Mouse (Mus musculus) spleen, adult 2 months (tissue): ENCODE measurements around the gene Gng7. TPM values are rescaled to one million over a fixed set of nuclear protein-coding genes. Genes with fewer than 3 reads are reported as not detected.
A peak's percentile ranks its signal among the peaks of the same experiment; 100 is the strongest.
"Not testable (repeated sequence)": the region's sequence is repeated elsewhere in the genome, so short reads cannot be mapped to it uniquely, and the experiment has no call there.

Experiments used
- DNase-seq, 2 experiments: peaks; one replicate each; pipeline versions ENCODE4 v3.0.0 to v3.0.0-alpha.2; 2012 to 2021; ENCODE audit warnings: low spot score in 2 of 2, low read depth in 1 of 2
- H3K27ac ChIP-seq: fragments of 200-500 bp; 2 replicates; pipeline ENCODE4 v1.5.1; 2012; ENCODE audit warnings: low read length, inconsistent platforms; ENCODE audit not compliant: insufficient read depth
- H3K27me3 ChIP-seq: fragments of 200-500 bp; 2 replicates; pipeline ENCODE4 v1.6.1; 2012; ENCODE audit warnings: mild to moderate bottlenecking, moderate library complexity, low read length, inconsistent platforms; ENCODE audit not compliant: control insufficient read depth, insufficient read depth
- H3K36me3 ChIP-seq: fragments of 200-500 bp; 2 replicates; pipeline ENCODE4 v1.6.1; 2012; ENCODE audit warnings: mild to moderate bottlenecking, low read length, inconsistent platforms; ENCODE audit not compliant: control insufficient read depth, insufficient read depth
- H3K4me1 ChIP-seq: fragments of 200-500 bp; 2 replicates; pipeline ENCODE4 v1.6.1; 2011; ENCODE audit warnings: inconsistent platforms; ENCODE audit not compliant: control insufficient read depth, insufficient read depth, insufficient read length
- H3K4me3 ChIP-seq: fragments of 200-500 bp; 2 replicates; pipeline ENCODE4 v1.5.1; 2011; ENCODE audit warnings: mild to moderate bottlenecking, inconsistent platforms; ENCODE audit not compliant: insufficient read depth, insufficient read length; ENCODE audit errors: extremely low read depth
- CTCF ChIP-seq: fragments of 200-500 bp; IDR thresholded peaks from 2 replicates; pipeline ENCODE4 v1.5.1; 2011; ENCODE audit warnings: mild to moderate bottlenecking, inconsistent platforms; ENCODE audit not compliant: insufficient read depth, insufficient read length, insufficient replicate concordance; ENCODE audit errors: extremely low read depth
- POLR2A ChIP-seq: fragments of 200-500 bp; IDR thresholded peaks from 2 replicates; pipeline ENCODE4 v1.6.1; 2011; ENCODE audit warnings: low read depth, low read length, inconsistent platforms
- WGBS: fragments of 180-500 bp; shearing (Covaris S2); methylation state at CpG from one replicate; pipeline ENCODE4 v1.1.7; 2018; 5-methylcytosine and 5-hydroxymethylcytosine counted together
- polyA plus RNA-seq: library from polyadenylated mRNA; depleted of rRNA; stranded (reverse); fragments of >200 nt; gene quantifications from 2 replicates; pipeline ENCODE4 v1.2.3, GENCODE M21; 2012

The Gng7 gene
- polyA plus RNA-seq, 1 experiment, result 0.91 TPM

- Histone ChIP-seq H3K27me3 (no peaks in the 10 kb centered on the region), H3K36me3 (peaks cover 10% of the 10 kb centered on the region), H3K4me3 (no peak overlapping the region), H3K27ac (no peak overlapping the region), H3K4me1 (peaks cover 6% of the 10 kb centered on the region; the same call in 1 of the 2 replicates)
- DNase-seq, result no peak
- 86% methylated on average over 6 of the region's 6 CpGs for WGBS
- TF ChIP-seq POLR2A (no peak), CTCF (no peak)
Measured at GRCm38 (mm10) chr10:81055169-81055568, 40.4 kb upstream of the Gng7 start.

- no peak for TF ChIP-seq POLR2A
- no peak for TF ChIP-seq CTCF
Measured at GRCm38 (mm10) chr10:81052577-81052976, 37.8 kb upstream of the Gng7 start.

GRCm38 (mm10) chr10:81051133-81051532 is 36.4 kb upstream of the Gng7 start:
- no peaks in the 10 kb centered on the region for H3K4me1 ChIP-seq
- peaks cover 33% of the 10 kb centered on the region for H3K36me3 ChIP-seq
- TF ChIP-seq POLR2A (no peak), CTCF (no peak)
- H3K27me3 ChIP-seq, result no peaks in the 10 kb centered on the region
- no peak for DNase-seq
- 80% methylated on average over 6 of the region's 6 CpGs for WGBS
- no peak overlapping the region for H3K4me3 ChIP-seq
- H3K27ac ChIP-seq, result no peak overlapping the region

More at GRCm38 (mm10) chr10:81052577-81052976, 37.8 kb upstream of the Gng7 start:
- peaks cover 25% of the 10 kb centered on the region for H3K36me3 ChIP-seq
- no peak for DNase-seq
- WGBS, result 92% methylated on average over 5 of the region's 5 CpGs
- H3K27ac ChIP-seq, result no peak overlapping the region
- no peak overlapping the region for H3K4me3 ChIP-seq
- no peaks in the 10 kb centered on the region for H3K27me3 ChIP-seq
- no peaks in the 10 kb centered on the region; the same call in 1 of the 2 replicates for H3K4me1 ChIP-seq

- 88% methylated on average over 4 of the region's 4 CpGs for WGBS
- Histone ChIP-seq H3K27me3 (no peaks in the 10 kb centered on the region), H3K36me3 (peaks cover 35% of the 10 kb centered on the region), H3K4me3 (no peak overlapping the region), H3K27ac (no peak overlapping the region), H3K4me1 (no peaks in the 10 kb centered on the region)
- no peak for DNase-seq
- TF ChIP-seq CTCF, result no peak
- TF ChIP-seq POLR2A, result no peak
Measured at GRCm38 (mm10) chr10:81050645-81051044, 35.9 kb upstream of the Gng7 start.

GRCm38 (mm10) chr10:81045246-81045645 is 30.5 kb upstream of the Gng7 start:
- H3K27ac ChIP-seq, H3K27me3 ChIP-seq, H3K4me1 ChIP-seq, DNase-seq, H3K4me3 ChIP-seq: not testable (repeated sequence)
- WGBS, result 93% methylated on average over 14 of the region's 14 CpGs
- H3K36me3 ChIP-seq, result peaks cover 40% of the 10 kb centered on the region

- no peak overlapping the region for H3K4me3 ChIP-seq
- no peaks in the 10 kb centered on the region for H3K4me1 ChIP-seq
- DNase-seq, result peak; percentile 41 to 68
- peak; percentile 87 for TF ChIP-seq CTCF
- TF ChIP-seq POLR2A, result no peak
- WGBS, result 28% methylated on average over 13 of the region's 13 CpGs
- no peaks in the 10 kb centered on the region for H3K27me3 ChIP-seq
- H3K36me3 ChIP-seq, result peaks cover 21% of the 10 kb centered on the region
- H3K27ac ChIP-seq, result no peak overlapping the region
Measured at GRCm38 (mm10) chr10:81041458-81042175, 26.9 kb upstream of the Gng7 start.

GRCm38 (mm10) chr10:81036988-81037580 is 22.3 kb upstream of the Gng7 start, which contains the start of gene Slc39a3:
TSS of gene Slc39a3 (minus strand) at chr10:81037426.
- under 1% methylated on average over 35 of the region's 35 CpGs for WGBS
- TF ChIP-seq POLR2A (no peak), CTCF (no peak)
- no peaks in the 10 kb centered on the region for H3K27me3 ChIP-seq
- no peaks in the 10 kb centered on the region for H3K4me1 ChIP-seq
- peak; percentile 94 to 96 for DNase-seq
- peak within 1 kb of the TSS; percentile 45 for H3K27ac ChIP-seq
- H3K36me3 ChIP-seq, result peaks cover 1% of the 10 kb centered on the region; the same call in 1 of the 2 replicates
- H3K4me3 ChIP-seq, result peak within 1 kb of the TSS; percentile 74
